Mouse (Mus musculus) stomach, postnatal 0 days (tissue): Measurements from ENCODE around the gene Borcs6.

Source experiments
- CTCF ChIP-seq: IDR thresholded peaks from 2 replicates; pipeline ENCODE4 v1.5.1; 2016; ENCODE audit warnings: antibody characterized with exemption, low read depth, mild to moderate bottlenecking, moderate library complexity
- EP300 ChIP-seq: optimal IDR thresholded peaks from 2 replicates; pipeline ENCODE3; 2016; ENCODE audit warnings: antibody characterized with exemption

DNA sequence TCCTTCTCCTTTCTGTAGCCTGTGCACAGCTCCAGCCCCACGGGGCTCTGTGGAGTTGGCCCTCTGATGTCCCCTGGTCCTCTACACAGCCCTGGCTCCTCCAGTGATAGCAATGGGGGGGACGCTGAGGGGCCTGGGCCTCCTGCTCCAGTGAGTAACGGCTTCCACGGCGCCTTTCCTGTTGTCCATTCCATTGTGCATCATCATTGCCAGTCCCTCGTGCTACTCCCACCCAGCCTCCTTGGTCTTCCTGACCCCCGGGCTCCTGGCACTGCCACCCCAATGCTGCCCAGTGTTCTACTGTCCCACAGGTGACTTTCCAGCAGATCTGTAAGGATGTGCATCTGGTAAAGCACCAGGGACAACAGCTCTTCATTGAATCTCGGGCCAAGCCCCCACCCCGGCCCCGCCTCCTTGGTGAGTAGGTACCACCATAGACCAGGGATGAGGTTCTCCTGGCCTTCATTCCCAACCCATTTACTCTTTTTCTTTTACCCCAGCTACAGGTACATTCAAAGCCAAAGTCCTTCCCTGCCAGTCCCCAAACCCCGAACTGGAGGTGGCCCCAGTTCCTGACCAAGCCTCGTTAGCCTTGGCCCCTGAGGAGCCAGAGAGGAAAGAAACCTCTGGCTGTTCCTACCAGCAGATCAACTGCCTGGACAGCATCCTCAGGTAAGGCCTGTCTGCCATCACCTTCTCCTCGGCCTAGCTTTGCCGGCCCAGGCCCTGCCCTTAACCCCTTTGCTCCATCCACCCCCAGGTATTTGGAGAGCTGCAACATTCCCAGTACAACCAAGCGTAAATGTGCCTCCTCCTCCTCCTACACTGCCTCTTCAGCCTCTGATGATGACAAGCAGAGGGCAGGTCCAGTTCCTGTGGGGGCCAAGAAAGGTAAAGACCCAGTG lies 44.3 kb downstream of the Borcs6 start:
- TF ChIP-seq CTCF (no peak), EP300 (no peak)
